Mouse (Mus musculus): ENCODE data around the gene Rictor. TPM values are rescaled to one million over a fixed set of nuclear protein-coding genes. Genes with fewer than 3 reads are reported as not detected.
"Not testable (repeated sequence)": the region's sequence is repeated elsewhere in the genome, so short reads cannot be mapped to it uniquely, and the experiment has no call there.

Rictor gene
- polyA plus RNA-seq, 1 experiment from 2014 or later, result 38.4 TPM

GRCm38 (mm10) chr15:6792846-6793245, 84.7 kb downstream of the Rictor start:
- 87% methylated on average over 7 of the region's 7 CpGs for WGBS (ENCODE audit: insufficient replicate concordance)
- H3K9me3 ChIP-seq (replicated peaks; ENCODE audit: control insufficient read depth, low read length), result no peaks in the 10 kb centered on the region
- no peaks in the 10 kb centered on the region for H3K4me1 ChIP-seq (ENCODE audit: control insufficient read depth, insufficient read depth, low read length)
- ATAC-seq (replicated peaks; ENCODE audit: insufficient number of reproducible peaks, low FRiP score, low TSS enrichment), result no peak
- H3K4me3 ChIP-seq (ENCODE audit: low read depth, low read length), result no peak overlapping the region
- peaks cover 29% of the 10 kb centered on the region for H3K36me3 ChIP-seq (ENCODE audit: control insufficient read depth, insufficient read depth, low read length)
- no peaks in the 10 kb centered on the region for H3K27me3 ChIP-seq (ENCODE audit: control insufficient read depth, insufficient read depth, low read length)
- no peak overlapping the region for H3K9ac ChIP-seq (ENCODE audit: low read depth, low read length)
- H3K4me2 ChIP-seq, result no peak overlapping the region
- no peak overlapping the region for H3K27ac ChIP-seq (ENCODE audit: low read depth, low read length)

- H3K4me2 ChIP-seq; H3K27ac ChIP-seq (ENCODE audit: low read depth, low read length); H3K9ac ChIP-seq (ENCODE audit: low read depth, low read length); H3K27me3 ChIP-seq (ENCODE audit: control insufficient read depth, insufficient read depth, low read length); H3K4me1 ChIP-seq (ENCODE audit: control insufficient read depth, insufficient read depth, low read length); H3K4me3 ChIP-seq (ENCODE audit: low read depth, low read length); H3K9me3 ChIP-seq (replicated peaks; ENCODE audit: control insufficient read depth, low read length); ATAC-seq (replicated peaks; ENCODE audit: insufficient number of reproducible peaks, low FRiP score, low TSS enrichment): not testable (repeated sequence)
- 96% methylated on average over 8 of the region's 8 CpGs for WGBS (ENCODE audit: insufficient replicate concordance)
- peaks cover 21% of the 10 kb centered on the region for H3K36me3 ChIP-seq (ENCODE audit: control insufficient read depth, insufficient read depth, low read length)
Measured at GRCm38 (mm10) chr15:6801212-6801611, 93.0 kb downstream of the Rictor start.

GRCm38 (mm10) chr15:6815807-6816206, 107.6 kb downstream of the Rictor start:
- WGBS (ENCODE audit: insufficient replicate concordance), result 64% methylated on average over 4 of the region's 4 CpGs
- Histone ChIP-seq H3K27ac (ENCODE audit: low read depth, low read length) (no peak overlapping the region), H3K4me3 (ENCODE audit: low read depth, low read length) (no peak overlapping the region), H3K36me3 (ENCODE audit: control insufficient read depth, insufficient read depth, low read length) (no peaks in the 10 kb centered on the region), H3K4me2 (no peak overlapping the region), H3K27me3 (ENCODE audit: control insufficient read depth, insufficient read depth, low read length) (no peaks in the 10 kb centered on the region), H3K4me1 (ENCODE audit: control insufficient read depth, insufficient read depth, low read length) (no peaks in the 10 kb centered on the region), H3K9me3 (replicated peaks; ENCODE audit: control insufficient read depth, low read length) (no peaks in the 10 kb centered on the region), H3K9ac (ENCODE audit: low read depth, low read length) (no peak overlapping the region)
- no peak for ATAC-seq (replicated peaks; ENCODE audit: insufficient number of reproducible peaks, low FRiP score, low TSS enrichment)

GRCm38 (mm10) chr15:6840199-6840598, 132.0 kb downstream of the Rictor start:
- WGBS (ENCODE audit: insufficient replicate concordance), result 48% methylated on average over 4 of the region's 4 CpGs
- H3K4me1 ChIP-seq (ENCODE audit: control insufficient read depth, insufficient read depth, low read length), result no peaks in the 10 kb centered on the region
- H3K36me3 ChIP-seq (ENCODE audit: control insufficient read depth, insufficient read depth, low read length), result no peaks in the 10 kb centered on the region
- no peak overlapping the region for H3K4me2 ChIP-seq
- H3K9ac ChIP-seq (ENCODE audit: low read depth, low read length), result no peak overlapping the region
- H3K27ac ChIP-seq (ENCODE audit: low read depth, low read length), result no peak overlapping the region
- no peak for ATAC-seq (replicated peaks; ENCODE audit: insufficient number of reproducible peaks, low FRiP score, low TSS enrichment)
- H3K27me3 ChIP-seq (ENCODE audit: control insufficient read depth, insufficient read depth, low read length), result no peaks in the 10 kb centered on the region
- no peaks in the 10 kb centered on the region for H3K9me3 ChIP-seq (replicated peaks; ENCODE audit: control insufficient read depth, low read length)
- no peak overlapping the region for H3K4me3 ChIP-seq (ENCODE audit: low read depth, low read length)

- no peaks in the 10 kb centered on the region for H3K4me1 ChIP-seq (ENCODE audit: control insufficient read depth, insufficient read depth, low read length)
- no peak overlapping the region for H3K4me3 ChIP-seq (ENCODE audit: low read depth, low read length)
- WGBS (ENCODE audit: insufficient replicate concordance), result 58% methylated on average over 1 of the region's 1 CpGs
- no peaks in the 10 kb centered on the region for H3K27me3 ChIP-seq (ENCODE audit: control insufficient read depth, insufficient read depth, low read length)
- no peak overlapping the region for H3K9ac ChIP-seq (ENCODE audit: low read depth, low read length)
- H3K27ac ChIP-seq (ENCODE audit: low read depth, low read length), result no peak overlapping the region
- no peak overlapping the region for H3K4me2 ChIP-seq
- no peaks in the 10 kb centered on the region for H3K9me3 ChIP-seq (replicated peaks; ENCODE audit: control insufficient read depth, low read length)
- ATAC-seq (replicated peaks; ENCODE audit: insufficient number of reproducible peaks, low FRiP score, low TSS enrichment), result no peak
- no peaks in the 10 kb centered on the region for H3K36me3 ChIP-seq (ENCODE audit: control insufficient read depth, insufficient read depth, low read length)
Measured at GRCm38 (mm10) chr15:6849851-6850250, 141.7 kb downstream of the Rictor start.

Other genes starting within 250 kb of the Rictor start
- gene Fyb, start 185.5 kb upstream of the Rictor start, polyA plus RNA-seq (2014; fragmentation: Nextera tagmentation; extraction: Ambion mirVana), result 3.7 and 4.6 TPM in 2 replicates
- gene Osmr, start 166.6 kb downstream of the Rictor start, polyA plus RNA-seq (2014; fragmentation: Nextera tagmentation; extraction: Ambion mirVana), result 0.57 and 1.2 TPM in 2 replicates

Data from heart, embryonic 11.5 days (tissue).